9 mouse cellular contexts compared by ENCODE assay signal in genomic region chr14:118236886-118237289, GRCm38 (mm10). TPM values are rescaled to one million over a fixed set of nuclear protein-coding genes. Genes with fewer than 3 reads are reported as not detected.
DNase-seq lines count a peak whose midpoint lies in the region; ATAC-seq and TF ChIP-seq lines count a peak whose summit lies in the region.
"Had no signal": no experiment of that assay in that cellular context is flagged by ENCODE, and none has a peak within 500 bp of the region (broad histone marks: within the 10 kb centered on the region; RNA-seq: fewer than 3 reads in every experiment).

TSS of gene Sox21 (minus strand) at chr14:118237030.

- ATAC-seq in kidney, embryonic 16.5 days (ENCODE audit: low FRiP score, low TSS enrichment) = peak; percentile 84
- peak; percentile 43; the same call in 1 of the 2 replicates for ATAC-seq in liver, embryonic 14.5 days (ENCODE audit: insufficient read depth)
- ATAC-seq in neural tube, embryonic 12.5 days (ENCODE audit: low FRiP score, low read depth) = peak; percentile 80

- H3K27me3 ChIP-seq in kidney, embryonic 16.5 days (ENCODE audit: insufficient read depth, low read length) = peaks cover 78% of the 10 kb centered on the region
- H3K27me3 ChIP-seq in liver, embryonic 14.5 days (ENCODE audit: control insufficient read depth, insufficient read depth, low read length) = peaks cover 83% of the 10 kb centered on the region
- H3K27me3 ChIP-seq in neural tube, embryonic 12.5 days (replicated peaks) = peaks cover 39% of the 10 kb centered on the region

- peak within 1 kb of the TSS; percentile 59 for H3K4me3 ChIP-seq in kidney, embryonic 16.5 days (ENCODE audit: low read length)
- H3K4me3 ChIP-seq in liver, embryonic 14.5 days (ENCODE audit: insufficient read depth in 1 of 2, low read depth in 2 of 2, low read length in 2 of 2) = peak within 1 kb of the TSS in 1 of 2 experiments; percentile 25; a peak in 2 of 4 replicates
- peak within 1 kb of the TSS; percentile 62 for H3K4me3 ChIP-seq in neural tube, embryonic 12.5 days

- TF ChIP-seq EP300 in liver, embryonic 14.5 days (IDR thresholded peaks at IDR 0.05; ENCODE audit: low read depth) = no peak

- no peak within 1 kb of the TSS for H3K27ac ChIP-seq in kidney, embryonic 16.5 days (ENCODE audit: low read length)
- H3K27ac ChIP-seq in liver, embryonic 14.5 days = no peak within 1 kb of the TSS
- peak within 1 kb of the TSS; percentile 70 for H3K27ac ChIP-seq in neural tube, embryonic 12.5 days

- H3K4me2 ChIP-seq in kidney, embryonic 16.5 days (replicated peaks; ENCODE audit: low read depth, low read length) = peak within 1 kb of the TSS; percentile 97
- H3K4me2 ChIP-seq in liver, embryonic 14.5 days (ENCODE audit: low read depth) = peak within 1 kb of the TSS; percentile 53
- peak within 1 kb of the TSS; percentile 89 for H3K4me2 ChIP-seq in neural tube, embryonic 12.5 days (replicated peaks)

- H3K4me1 ChIP-seq in kidney, embryonic 16.5 days (ENCODE audit: insufficient read depth, low read length) = peaks cover 29% of the 10 kb centered on the region
- no peaks in the 10 kb centered on the region for H3K4me1 ChIP-seq in liver, embryonic 14.5 days (replicated peaks; ENCODE audit: control insufficient read depth in 2 of 2, insufficient read depth in 2 of 2, low read length in 1 of 2)
- H3K4me1 ChIP-seq in neural tube, embryonic 12.5 days = peaks cover 22% of the 10 kb centered on the region

- peak within 1 kb of the TSS; percentile 50 for H3K9ac ChIP-seq in kidney, embryonic 16.5 days (replicated peaks; ENCODE audit: low read length)
- no peak within 1 kb of the TSS for H3K9ac ChIP-seq in liver, embryonic 14.5 days (replicated peaks)
- peak within 1 kb of the TSS; percentile 86 for H3K9ac ChIP-seq in neural tube, embryonic 12.5 days

- no peaks in the 10 kb centered on the region for H3K36me3 ChIP-seq in kidney, embryonic 16.5 days (ENCODE audit: insufficient read depth, low read length)
- H3K36me3 ChIP-seq in liver, embryonic 14.5 days (replicated peaks; ENCODE audit: control insufficient read depth, insufficient read depth, low read depth) = no peaks in the 10 kb centered on the region
- H3K36me3 ChIP-seq in neural tube, embryonic 12.5 days = no peaks in the 10 kb centered on the region

- WGBS in kidney, embryonic 16.5 days = under 1% methylated on average over 34 of the region's 34 CpGs
- WGBS in liver, embryonic 14.5 days (ENCODE audit: insufficient replicate concordance) = 0% methylated on average over 34 of the region's 34 CpGs
- under 1% methylated on average over 34 of the region's 34 CpGs for WGBS in neural tube, embryonic 12.5 days

- no peaks in the 10 kb centered on the region for H3K9me3 ChIP-seq in kidney, embryonic 16.5 days (ENCODE audit: low read length)
- H3K9me3 ChIP-seq in liver, embryonic 14.5 days (ENCODE audit: control insufficient read depth, low read length) = no peaks in the 10 kb centered on the region
- H3K9me3 ChIP-seq in neural tube, embryonic 12.5 days = peaks cover 6% of the 10 kb centered on the region; the same call in 1 of the 2 replicates

- DNase-seq in layer of hippocampus, adult 18-20 months (ENCODE audit: low spot score in 2 of 2) = peak in 1 of 2 experiments; percentile 57
- DNase-seq in layer of hippocampus, adult 11-12 months (ENCODE audit: low spot score) = no peak
- peak; percentile 37 for DNase-seq in brain, adult 2 months (ENCODE audit: low read depth, low spot score)
- peak; percentile 42 to 46 for DNase-seq in frontal cortex, postnatal 14 days (ENCODE audit: low spot score in 2 of 2)
- DNase-seq in liver, embryonic 14.5 days (ENCODE audit: low read depth in 3 of 3, low spot score in 3 of 3) = no peak
- no peak for DNase-seq in B cell, adult 2 months

- no peak for TF ChIP-seq CTCF in liver, embryonic 14.5 days (IDR thresholded peaks at IDR 0.05; ENCODE audit: low read depth)

RNA-seq across cellular contexts. Expression of gene Sox21, which starts in this region (rescaled TPM):
- 10 to 100 TPM; 10.7 to 12.5 TPM for total RNA-seq in layer of hippocampus, adult 18-20 months (2021)
- polyA plus RNA-seq in kidney, embryonic 16.5 days (2015; fragmentation: Nextera tagmentation; extraction: Ambion mirVana) = not detected in 2 replicates
- 0.01 TPM in 1 of 2 replicates, not detected in the other for polyA plus RNA-seq in liver, embryonic 14.5 days (2012; rRNA removed)
- not detected in 2 replicates for polyA plus RNA-seq in liver, embryonic 14.5 days (2014; fragmentation: Nextera tagmentation; extraction: Ambion mirVana)
- polyA plus RNA-seq in neural tube, embryonic 12.5 days (2016; fragmentation: Nextera tagmentation; extraction: Ambion mirVana) = 14.9 and 15.1 TPM in 2 replicates
- total RNA-seq: adrenal gland, adult 18-20 months had no signal

Comparison
In these comparisons a context has a peak if more than half of its experiments do, and no peak if none do; other contexts are left out.
1. RNA of gene Sox21 (polyA plus RNA-seq): 14.9 to 15.1 TPM in neural tube, embryonic 12.5 days; not detected in kidney, embryonic 16.5 days and 0.01 TPM in liver, embryonic 14.5 days; every median in the first group is over 10 times any median in the second.
2. Peak in ATAC-seq, H3K4me3 ChIP-seq, H3K9ac ChIP-seq and H3K4me2 ChIP-seq in kidney, embryonic 16.5 days; RNA of the gene not detected or under 1 TPM.
3. Peak in ATAC-seq and H3K4me2 ChIP-seq in liver, embryonic 14.5 days; RNA of the gene not detected or under 1 TPM.
4. DNase-seq: peak in brain, adult 2 months (single experiment) and frontal cortex, postnatal 14 days (2 of 2); none in layer of hippocampus, adult 11-12 months (single experiment), liver, embryonic 14.5 days (0 of 3) and B cell, adult 2 months (0 of 2).
5. Peak in every context shown above with its lines, with median percentiles within 50 percentile points of each other: ATAC-seq and H3K4me2 ChIP-seq.